Mouse (Mus musculus): ENCODE data around the gene Brd3os. TPM values are rescaled to one million over a fixed set of nuclear protein-coding genes. Genes with fewer than 3 reads are reported as not detected.

The Brd3os gene
- polyA plus RNA-seq, 1 experiment from 2014 or later, result 13.1 TPM

GRCm38 (mm10) chr2:27487336-27488049 lies 45.4 kb downstream of the Brd3os start:
- H3K4me2 ChIP-seq (replicated peaks; ENCODE audit: low read depth, low read length), result no peak overlapping the region
- no peaks in the 10 kb centered on the region for H3K9me3 ChIP-seq (ENCODE audit: low read length)
- no peaks in the 10 kb centered on the region for H3K27me3 ChIP-seq (ENCODE audit: insufficient read depth, low read length)
- H3K27ac ChIP-seq (ENCODE audit: low read length), result no peak overlapping the region
- H3K9ac ChIP-seq (replicated peaks; ENCODE audit: low read length), result no peak overlapping the region
- no peak overlapping the region for H3K4me3 ChIP-seq (ENCODE audit: low read length)
- 79% methylated on average over 3 of the region's 4 CpGs for WGBS
- ATAC-seq (ENCODE audit: low FRiP score, low TSS enrichment), result no peak
- H3K4me1 ChIP-seq (ENCODE audit: insufficient read depth, low read length), result no peaks in the 10 kb centered on the region
- no peaks in the 10 kb centered on the region for H3K36me3 ChIP-seq (ENCODE audit: insufficient read depth, low read length)

GRCm38 (mm10) chr2:27488362-27488761 lies 46.2 kb downstream of the Brd3os start:
- no peak overlapping the region for H3K27ac ChIP-seq (ENCODE audit: low read length)
- H3K27me3 ChIP-seq (ENCODE audit: insufficient read depth, low read length), result no peaks in the 10 kb centered on the region
- no peak overlapping the region for H3K4me2 ChIP-seq (replicated peaks; ENCODE audit: low read depth, low read length)
- no peaks in the 10 kb centered on the region for H3K36me3 ChIP-seq (ENCODE audit: insufficient read depth, low read length)
- no peaks in the 10 kb centered on the region for H3K9me3 ChIP-seq (ENCODE audit: low read length)
- no peak overlapping the region for H3K9ac ChIP-seq (replicated peaks; ENCODE audit: low read length)
- H3K4me3 ChIP-seq (ENCODE audit: low read length), result no peak overlapping the region
- no peaks in the 10 kb centered on the region for H3K4me1 ChIP-seq (ENCODE audit: insufficient read depth, low read length)
- WGBS, result 89% methylated on average over 1 of the region's 1 CpGs
- no peak for ATAC-seq (ENCODE audit: low FRiP score, low TSS enrichment)

- Histone ChIP-seq H3K9ac (replicated peaks; ENCODE audit: low read length) (no peak overlapping the region), H3K36me3 (ENCODE audit: insufficient read depth, low read length) (no peaks in the 10 kb centered on the region), H3K27me3 (ENCODE audit: insufficient read depth, low read length) (no peaks in the 10 kb centered on the region), H3K4me2 (replicated peaks; ENCODE audit: low read depth, low read length) (no peak overlapping the region), H3K4me3 (ENCODE audit: low read length) (no peak overlapping the region), H3K27ac (ENCODE audit: low read length) (no peak overlapping the region), H3K9me3 (ENCODE audit: low read length) (no peaks in the 10 kb centered on the region), H3K4me1 (ENCODE audit: insufficient read depth, low read length) (no peaks in the 10 kb centered on the region)
- WGBS, result 98% methylated on average over 2 of the region's 2 CpGs
- ATAC-seq (ENCODE audit: low FRiP score, low TSS enrichment), result no peak
These were observed 48.8 kb downstream of the Brd3os start for GRCm38 (mm10) chr2:27490939-27491338.

Small RNAs within 50 kb of the gene (microRNA-seq; reads per million reads assigned to microRNA genes)
- not detected for gene Gm24049
- gene Mir7578, result not detected

Other genes starting within 250 kb of the Brd3os start
- gene Sardh, start 194.0 kb upstream of the Brd3os start, polyA plus RNA-seq (2015; fragmentation: Nextera tagmentation; extraction: Ambion mirVana), result 64.7 and 71.3 TPM in 2 replicates
- gene Vav2, start 15.3 kb upstream of the Brd3os start, polyA plus RNA-seq (2015; fragmentation: Nextera tagmentation; extraction: Ambion mirVana), result 7.1 TPM in 2 replicates
- 103 and 117 TPM in 2 replicates for gene Brd3, start 65.3 kb downstream of the Brd3os start, polyA plus RNA-seq (2015; fragmentation: Nextera tagmentation; extraction: Ambion mirVana)
- 67.3 and 70.5 TPM in 2 replicates for gene Wdr5, start 72.8 kb downstream of the Brd3os start, polyA plus RNA-seq (2015; fragmentation: Nextera tagmentation; extraction: Ambion mirVana)
- gene Rxra, start 234.1 kb downstream of the Brd3os start, polyA plus RNA-seq (2015; fragmentation: Nextera tagmentation; extraction: Ambion mirVana), result 11.0 and 11.6 TPM in 2 replicates

Data from kidney, embryonic 16.5 days (tissue).